Mouse (Mus musculus) fibroblast of lung, adult 2 months (primary cell): Measurements from ENCODE around the gene Gm14569.

Source experiments
- DNase-seq: peaks from one replicate; pipeline ENCODE4 v3.0.0-alpha.2; 2011; ENCODE audit warnings: low read depth

The Gm14569 gene

DNA sequence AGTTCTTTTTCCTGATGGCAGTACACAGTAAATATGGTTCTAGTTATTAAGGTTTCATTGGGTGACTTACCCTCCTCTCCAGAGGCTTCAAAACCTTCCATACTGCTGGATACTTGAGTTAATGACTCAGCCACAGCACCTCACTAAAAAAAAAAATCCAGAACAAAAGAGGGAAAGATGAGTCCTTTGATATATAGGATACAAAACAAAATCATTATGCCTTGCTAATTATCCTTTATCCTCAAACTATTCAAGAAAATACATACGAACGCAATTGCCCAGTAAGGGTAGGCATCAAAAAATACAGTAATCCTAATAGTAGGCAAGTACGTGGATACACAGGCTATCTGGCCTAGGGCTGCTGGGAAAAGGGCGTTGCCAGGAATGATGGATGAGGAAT, at the start of gene Gm14569:
TSS of gene Gm14569 (minus strand) at position 101 of the 400 bp plus-strand sequence.
- no peak for DNase-seq

DNA sequence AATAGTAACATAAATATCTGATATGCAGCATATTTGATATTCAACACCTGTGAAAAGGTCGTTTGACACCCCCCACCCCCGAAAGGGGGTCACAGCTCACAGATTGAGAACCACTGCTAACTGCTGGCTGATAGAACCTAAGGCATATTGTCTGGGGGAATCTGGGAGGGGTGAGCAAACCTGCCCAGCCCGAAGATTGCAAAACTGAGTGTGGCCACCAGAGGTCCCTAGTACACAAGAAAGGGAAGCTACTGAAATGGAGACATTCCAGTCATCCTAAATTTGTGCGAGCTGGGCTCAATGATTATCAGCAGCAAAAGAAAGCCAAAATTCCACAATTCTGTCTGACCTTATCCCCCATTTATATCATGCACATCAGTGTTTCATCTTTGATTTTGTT, 42.9 kb upstream of the Gm14569 start:
- DNase-seq = no peak

DNA sequence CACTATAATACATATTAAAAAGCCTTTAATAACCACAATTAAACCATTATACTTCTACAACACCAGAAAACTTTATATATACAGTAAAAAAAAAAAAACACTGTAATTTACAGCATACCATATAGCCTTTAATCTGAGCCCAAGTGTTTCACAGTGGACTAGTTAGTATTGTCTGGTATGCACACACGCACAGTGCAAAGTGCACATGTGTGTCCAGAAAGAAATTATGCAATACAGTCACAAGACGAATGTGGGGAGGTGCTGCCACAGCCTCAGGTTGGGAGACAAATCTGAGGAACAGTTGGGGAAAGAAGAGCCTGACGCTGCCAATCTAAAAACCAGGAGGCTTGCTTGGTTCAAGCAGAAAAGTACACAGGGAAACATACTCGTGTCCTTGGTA, 42.1 kb upstream of the Gm14569 start:
- DNase-seq = no peak

DNA sequence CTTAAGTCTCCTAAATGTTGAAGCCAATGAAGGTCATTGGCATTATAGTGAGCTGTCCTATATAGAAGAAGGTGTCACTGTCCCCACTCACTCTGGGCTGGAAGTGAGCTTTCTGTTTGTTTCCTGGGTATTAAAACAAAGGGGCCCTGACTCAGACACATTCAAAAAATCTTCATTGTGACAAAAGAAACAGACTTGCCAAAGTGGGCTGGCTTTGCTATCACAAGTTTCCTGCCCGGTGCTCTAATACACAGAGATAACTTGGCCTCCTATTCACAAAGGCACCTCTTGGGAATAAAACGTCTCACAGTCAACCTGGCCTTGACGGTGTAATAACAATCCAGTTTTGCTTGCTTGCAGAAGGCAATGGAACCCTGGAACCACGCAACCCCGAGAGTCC, 38.6 kb upstream of the Gm14569 start:
- no peak for DNase-seq

DNA sequence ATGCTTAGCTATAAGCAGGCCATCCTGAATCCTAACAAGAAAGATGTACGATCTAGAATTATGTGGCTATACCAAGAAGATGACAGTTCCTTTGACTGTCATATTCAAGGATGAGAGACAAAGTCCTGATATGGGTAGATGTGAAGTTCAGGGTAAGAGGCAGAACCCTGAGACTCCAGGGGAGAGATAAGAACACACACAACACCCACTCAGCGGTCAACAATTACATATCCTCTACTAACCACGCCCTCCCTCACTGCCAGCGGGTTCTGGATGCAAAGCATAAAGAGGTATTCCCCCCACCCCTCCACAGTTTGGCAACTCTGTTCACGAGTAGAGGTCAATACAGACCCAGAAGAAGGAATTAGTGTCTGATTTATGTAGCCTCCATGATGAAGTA, 32.1 kb upstream of the Gm14569 start:
- no peak for DNase-seq

DNA sequence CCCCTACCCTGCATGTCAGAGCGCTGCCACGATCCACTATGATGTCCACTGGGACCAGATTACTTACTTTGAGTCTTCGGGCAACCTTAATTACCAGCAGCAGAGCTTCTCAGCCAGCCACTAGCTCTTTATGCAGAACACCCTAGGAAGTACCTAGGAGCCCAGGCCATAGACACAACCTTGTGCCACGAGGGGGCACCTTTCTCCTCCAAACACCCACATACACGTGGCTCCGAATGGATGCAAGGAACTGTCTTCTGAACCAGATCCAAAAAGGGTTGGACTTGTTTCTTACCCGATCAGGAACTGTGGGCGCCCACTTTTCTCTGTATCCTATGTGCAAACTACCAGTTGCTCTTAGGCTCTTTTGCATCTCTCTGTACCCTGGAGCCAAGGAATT, 22.1 kb upstream of the Gm14569 start:
- DNase-seq = no peak

- peak; percentile 59 for DNase-seq
Observed at GRCm38 (mm10) chrX:36513231-36513630, 21.6 kb upstream of the Gm14569 start.

DNA sequence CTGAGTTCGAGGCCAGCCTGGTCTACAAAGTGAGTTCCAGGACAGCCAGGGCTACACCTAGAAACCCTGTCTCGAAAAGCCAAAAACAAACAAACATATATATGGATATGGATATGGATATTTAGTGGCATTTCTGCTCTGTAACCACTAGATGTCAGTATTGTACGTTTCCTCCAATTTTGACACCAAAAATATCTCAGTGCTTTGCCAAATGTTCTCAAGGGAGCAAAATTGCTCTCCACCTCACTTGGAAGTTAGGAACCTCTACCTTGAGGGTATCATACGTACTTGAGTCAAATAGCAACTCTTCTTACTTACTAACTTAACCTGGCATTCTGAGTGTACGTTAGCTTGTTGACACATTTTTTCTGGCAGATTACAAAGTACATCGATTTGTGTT, 15.2 kb upstream of the Gm14569 start:
- no peak for DNase-seq

- DNase-seq = no peak
Observed at GRCm38 (mm10) chrX:36489506-36489905, 2.1 kb downstream of the Gm14569 start.

- no peak for DNase-seq
Observed at GRCm38 (mm10) chrX:36487996-36488395, 3.6 kb downstream of the Gm14569 start.

GRCm38 (mm10) chrX:36474873-36475272, 16.8 kb downstream of the Gm14569 start:
- DNase-seq = no peak

- no peak for DNase-seq
Observed at GRCm38 (mm10) chrX:36474103-36474751, 17.4 kb downstream of the Gm14569 start.

DNA sequence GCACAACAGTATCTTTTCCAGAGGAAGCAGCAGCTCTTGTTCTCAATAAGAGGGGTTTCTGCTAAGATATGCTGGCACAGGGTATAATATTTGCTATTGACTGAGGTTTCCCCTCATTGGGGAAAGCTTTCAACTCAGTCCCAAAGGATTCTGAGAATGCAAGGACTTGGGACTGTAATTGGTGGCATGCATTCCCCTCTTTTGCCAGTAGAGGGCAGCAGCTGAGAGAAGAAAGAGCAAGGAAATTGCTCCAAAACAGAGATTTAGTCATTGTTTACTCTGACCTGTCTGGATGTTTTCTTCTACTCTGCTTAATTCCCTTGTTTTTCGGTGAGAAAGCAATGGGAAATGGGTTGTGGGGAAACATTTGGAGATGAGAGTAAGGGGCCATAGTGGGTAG, 35.6 kb downstream of the Gm14569 start:
- DNase-seq = no peak

DNA sequence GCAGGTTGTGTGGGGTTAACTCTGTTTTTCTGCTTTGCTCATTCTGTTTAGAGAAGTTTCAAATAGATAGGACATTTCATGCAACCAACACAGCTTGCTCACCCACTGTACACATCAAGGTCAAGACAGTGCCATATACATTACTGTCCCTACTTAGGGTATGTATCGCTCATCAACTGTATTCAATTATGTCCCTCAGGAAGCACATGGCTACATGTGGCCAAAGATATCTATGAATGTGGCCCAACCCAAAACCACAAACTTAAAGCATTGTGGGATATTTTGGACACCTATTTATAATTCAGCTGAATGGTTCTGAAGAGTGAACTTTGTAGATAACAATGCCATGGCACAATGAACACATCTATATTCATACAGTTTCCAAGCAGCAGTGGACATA, 53.7 kb downstream of the Gm14569 start:
- no peak for DNase-seq

- DNase-seq = no peak
Observed at GRCm38 (mm10) chrX:36434993-36435392, 56.6 kb downstream of the Gm14569 start.

GRCm38 (mm10) chrX:36419153-36419552, 72.5 kb downstream of the Gm14569 start:
- no peak for DNase-seq

DNA sequence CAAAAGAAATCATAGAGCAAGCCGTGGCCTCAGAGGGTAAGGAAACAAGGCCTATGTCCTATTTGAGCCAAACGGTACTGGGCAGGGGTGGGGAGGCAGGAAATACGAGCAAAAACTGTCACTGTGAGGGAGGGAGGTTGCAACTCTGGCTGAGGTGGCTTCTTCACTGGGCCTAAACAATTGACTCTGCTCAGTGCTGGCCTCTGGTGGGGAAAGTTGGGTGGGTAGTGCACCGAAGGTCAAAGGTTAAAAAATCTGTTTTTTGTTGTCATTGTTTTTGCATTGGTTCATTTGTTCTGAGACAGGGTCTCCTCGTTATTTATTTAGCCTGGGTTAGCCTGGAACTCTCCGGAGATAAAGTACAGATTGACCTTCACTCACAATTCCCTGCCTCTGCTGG, 89.3 kb downstream of the Gm14569 start:
- no peak for DNase-seq

DNA sequence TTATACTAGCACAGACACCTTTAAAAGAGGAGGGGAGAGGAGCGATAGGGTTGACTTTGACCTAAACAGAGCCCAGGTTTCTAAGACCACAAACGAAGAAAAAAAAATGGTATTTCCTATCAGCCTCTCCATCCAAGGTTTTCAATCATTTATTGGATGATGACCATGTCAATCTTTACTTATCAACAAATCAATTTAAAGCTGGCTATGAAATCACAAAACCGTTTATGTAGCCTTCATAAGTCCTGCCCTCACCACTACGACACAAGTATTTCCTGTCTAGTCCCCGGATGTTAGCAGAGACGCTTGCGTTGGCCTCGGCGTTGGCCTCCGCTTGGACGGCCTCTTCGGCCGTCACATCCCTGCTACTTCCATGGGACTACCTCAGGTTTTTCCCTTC, 90.7 kb downstream of the Gm14569 start, which contains the start of gene Gm6268:
TSS of gene Gm6268 (plus strand) at position 301 of the 400 bp plus-strand sequence.
- DNase-seq = no peak

DNA sequence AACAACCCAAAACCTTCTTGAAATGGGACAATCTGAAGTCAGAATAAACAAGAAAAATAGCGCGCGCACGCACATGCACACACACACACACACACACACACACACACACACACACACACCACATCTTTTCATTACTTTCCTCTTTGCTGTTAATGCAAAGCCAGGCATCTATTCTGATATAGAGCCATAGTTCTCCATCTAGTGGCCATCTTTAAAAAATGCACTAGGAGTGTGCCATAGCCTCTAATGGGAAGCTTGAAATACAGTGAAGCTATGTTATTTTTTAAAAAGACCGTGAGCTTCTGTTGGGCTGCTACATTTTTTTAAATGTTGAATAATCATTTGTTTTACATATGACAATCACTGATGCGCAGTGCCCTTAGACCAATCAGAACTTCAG, 98.4 kb downstream of the Gm14569 start:
- DNase-seq = no peak

GRCm38 (mm10) chrX:36392672-36393071, 99.0 kb downstream of the Gm14569 start:
- no peak for DNase-seq

DNA sequence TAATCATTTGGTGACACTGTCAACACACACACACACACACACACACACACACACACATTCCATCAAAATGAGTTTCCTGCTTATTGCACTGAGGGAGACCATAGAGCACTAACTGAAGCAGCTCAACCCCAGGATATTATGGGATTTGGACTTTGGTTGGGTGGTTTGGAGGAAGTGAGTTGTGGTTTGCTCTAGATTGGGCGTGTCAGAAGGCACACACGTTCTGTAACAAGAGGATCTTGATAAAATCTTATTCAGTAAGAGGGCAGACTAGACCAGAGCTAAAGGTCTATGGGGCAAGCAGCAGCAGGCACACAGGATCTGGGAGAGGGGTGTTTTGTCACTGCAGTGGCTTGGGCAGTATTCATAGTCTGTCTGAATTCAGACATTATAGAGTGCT, 101.1 kb downstream of the Gm14569 start:
- peak; percentile 28 for DNase-seq

DNA sequence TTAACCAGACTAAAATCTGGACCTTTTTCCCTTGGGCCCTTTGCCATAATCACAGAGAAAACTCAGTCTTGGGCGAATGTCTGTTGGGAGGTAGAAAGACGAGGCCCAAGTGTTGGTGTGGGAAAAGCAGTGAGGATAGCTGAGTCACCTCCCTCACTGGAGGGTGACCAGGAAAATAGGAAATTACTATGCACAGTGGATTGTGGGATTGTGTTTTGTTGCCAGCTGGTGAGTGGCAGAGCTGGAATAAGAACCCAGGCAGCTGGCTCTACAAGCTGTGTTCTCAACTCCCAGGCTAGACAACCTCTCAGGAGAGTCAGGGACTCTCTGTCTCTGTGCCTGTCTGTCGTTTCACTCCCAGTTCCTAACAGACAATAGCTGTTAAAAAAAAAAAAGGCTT, 101.7 kb downstream of the Gm14569 start:
- DNase-seq = peak; percentile 86

GRCm38 (mm10) chrX:36385340-36385739, 106.3 kb downstream of the Gm14569 start:
- DNase-seq = no peak
